Mouse (Mus musculus): ENCODE results near the gene Sult5a1. TPM values are rescaled to one million over a fixed set of nuclear protein-coding genes. Genes with fewer than 3 reads are reported as not detected.
A peak's percentile ranks its signal among the peaks of the same experiment; 100 is the strongest.

Gene Sult5a1
- polyA plus RNA-seq, 1 experiment from 2014 or later, result 5.5 TPM

DNA sequence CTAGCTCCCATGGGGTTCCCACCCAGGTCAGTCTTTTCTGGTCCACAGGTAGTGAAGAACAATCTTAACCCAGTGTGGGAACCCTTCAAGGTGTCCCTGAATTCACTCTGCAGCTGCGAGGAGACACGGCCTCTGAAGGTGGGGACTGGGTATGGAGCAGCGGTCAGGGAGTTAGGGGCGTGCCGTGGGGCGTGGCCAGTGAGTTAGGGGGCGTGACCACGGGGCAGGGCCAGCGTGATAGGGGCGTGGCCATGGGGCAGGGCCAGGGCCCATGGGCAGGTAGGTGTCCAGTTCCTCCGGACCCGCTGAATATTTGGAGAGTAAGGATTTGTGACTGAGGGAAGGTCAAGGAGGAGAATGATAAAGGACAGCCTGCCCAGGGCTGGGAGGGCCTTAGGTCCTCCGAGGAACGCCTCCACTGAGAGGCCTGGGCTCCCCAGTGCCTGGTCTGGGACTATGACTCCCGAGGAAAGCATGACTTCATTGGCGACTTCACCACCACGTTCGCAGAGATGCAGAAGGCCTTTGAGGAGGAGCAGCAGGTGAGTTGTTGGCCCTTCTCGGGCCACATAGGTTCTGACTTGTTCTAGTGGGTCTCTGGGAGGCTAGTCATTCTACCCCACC lies 31.8 kb downstream of the Sult5a1 start:
- WGBS, result 6% methylated on average over 19 of the region's 19 CpGs
- no peak overlapping the region; the same call in 1 of the 2 replicates for H3K4me2 ChIP-seq (replicated peaks; ENCODE audit: low read depth, low read length)

GRCm38 (mm10) chr8:123122670-123123069 lies 35.4 kb downstream of the Sult5a1 start:
- Histone ChIP-seq H3K9me3 (ENCODE audit: control insufficient read depth, low read length) (no peaks in the 10 kb centered on the region), H3K27ac (ENCODE audit: low read depth, low read length) (no peak overlapping the region), H3K4me3 (ENCODE audit: low read depth, low read length) (no peak overlapping the region), H3K36me3 (ENCODE audit: control insufficient read depth, insufficient read depth, low read length) (no peaks in the 10 kb centered on the region), H3K9ac (ENCODE audit: low read depth, low read length) (no peak overlapping the region), H3K4me1 (replicated peaks; ENCODE audit: control insufficient read depth, insufficient read depth, low read length) (peaks cover 4% of the 10 kb centered on the region), H3K4me2 (replicated peaks; ENCODE audit: low read depth, low read length) (no peak overlapping the region), H3K27me3 (ENCODE audit: control insufficient read depth, insufficient read depth, low read length) (peaks cover 24% of the 10 kb centered on the region)
- ATAC-seq (ENCODE audit: low FRiP score), result no peak
- WGBS, result 86% methylated on average over 5 of the region's 5 CpGs
- no peak for DNase-seq (ENCODE audit: low spot score)

More for the DNA sequence above, 31.8 kb downstream of the Sult5a1 start:
- peaks cover 3% of the 10 kb centered on the region; the same call in 1 of the 2 replicates for H3K4me1 ChIP-seq (replicated peaks; ENCODE audit: control insufficient read depth, insufficient read depth, low read length)
- H3K36me3 ChIP-seq (ENCODE audit: control insufficient read depth, insufficient read depth, low read length), result no peaks in the 10 kb centered on the region
- H3K9me3 ChIP-seq (ENCODE audit: control insufficient read depth, low read length), result no peaks in the 10 kb centered on the region
- DNase-seq (ENCODE audit: low spot score) (peak; percentile 61), ATAC-seq (ENCODE audit: low FRiP score) (no peak)
- no peak overlapping the region for H3K9ac ChIP-seq (ENCODE audit: low read depth, low read length)
- no peak overlapping the region for H3K27ac ChIP-seq (ENCODE audit: low read depth, low read length)
- peaks cover 3% of the 10 kb centered on the region; the same call in 1 of the 2 replicates for H3K27me3 ChIP-seq (ENCODE audit: control insufficient read depth, insufficient read depth, low read length)
- no peak overlapping the region for H3K4me3 ChIP-seq (ENCODE audit: low read depth, low read length)

GRCm38 (mm10) chr8:123122059-123122458 lies 36.1 kb downstream of the Sult5a1 start:
- Histone ChIP-seq H3K27ac (ENCODE audit: low read depth, low read length) (no peak overlapping the region), H3K27me3 (ENCODE audit: control insufficient read depth, insufficient read depth, low read length) (peaks cover 30% of the 10 kb centered on the region), H3K4me3 (ENCODE audit: low read depth, low read length) (no peak overlapping the region), H3K36me3 (ENCODE audit: control insufficient read depth, insufficient read depth, low read length) (no peaks in the 10 kb centered on the region), H3K9me3 (ENCODE audit: control insufficient read depth, low read length) (no peaks in the 10 kb centered on the region), H3K9ac (ENCODE audit: low read depth, low read length) (no peak overlapping the region), H3K4me2 (replicated peaks; ENCODE audit: low read depth, low read length) (no peak overlapping the region), H3K4me1 (replicated peaks; ENCODE audit: control insufficient read depth, insufficient read depth, low read length) (peaks cover 10% of the 10 kb centered on the region)
- WGBS, result 70% methylated on average over 9 of the region's 9 CpGs
- DNase-seq (ENCODE audit: low spot score) (no peak), ATAC-seq (ENCODE audit: low FRiP score) (no peak)

GRCm38 (mm10) chr8:123117744-123118143 lies 40.4 kb downstream of the Sult5a1 start:
- H3K27ac ChIP-seq (ENCODE audit: low read depth, low read length), result no peak overlapping the region
- H3K36me3 ChIP-seq (ENCODE audit: control insufficient read depth, insufficient read depth, low read length), result no peaks in the 10 kb centered on the region
- peak overlapping the region; percentile 80 for H3K4me2 ChIP-seq (replicated peaks; ENCODE audit: low read depth, low read length)
- no peaks in the 10 kb centered on the region for H3K9me3 ChIP-seq (ENCODE audit: control insufficient read depth, low read length)
- H3K27me3 ChIP-seq (ENCODE audit: control insufficient read depth, insufficient read depth, low read length), result peaks cover 43% of the 10 kb centered on the region
- 2% methylated on average over 17 of the region's 17 CpGs for WGBS
- peak overlapping the region; percentile 37 for H3K4me3 ChIP-seq (ENCODE audit: low read depth, low read length)
- peaks cover 12% of the 10 kb centered on the region for H3K4me1 ChIP-seq (replicated peaks; ENCODE audit: control insufficient read depth, insufficient read depth, low read length)
- DNase-seq (ENCODE audit: low spot score) (no peak), ATAC-seq (ENCODE audit: low FRiP score) (no peak)
- peak overlapping the region; percentile 19; the same call in 1 of the 2 replicates for H3K9ac ChIP-seq (ENCODE audit: low read depth, low read length)

DNA sequence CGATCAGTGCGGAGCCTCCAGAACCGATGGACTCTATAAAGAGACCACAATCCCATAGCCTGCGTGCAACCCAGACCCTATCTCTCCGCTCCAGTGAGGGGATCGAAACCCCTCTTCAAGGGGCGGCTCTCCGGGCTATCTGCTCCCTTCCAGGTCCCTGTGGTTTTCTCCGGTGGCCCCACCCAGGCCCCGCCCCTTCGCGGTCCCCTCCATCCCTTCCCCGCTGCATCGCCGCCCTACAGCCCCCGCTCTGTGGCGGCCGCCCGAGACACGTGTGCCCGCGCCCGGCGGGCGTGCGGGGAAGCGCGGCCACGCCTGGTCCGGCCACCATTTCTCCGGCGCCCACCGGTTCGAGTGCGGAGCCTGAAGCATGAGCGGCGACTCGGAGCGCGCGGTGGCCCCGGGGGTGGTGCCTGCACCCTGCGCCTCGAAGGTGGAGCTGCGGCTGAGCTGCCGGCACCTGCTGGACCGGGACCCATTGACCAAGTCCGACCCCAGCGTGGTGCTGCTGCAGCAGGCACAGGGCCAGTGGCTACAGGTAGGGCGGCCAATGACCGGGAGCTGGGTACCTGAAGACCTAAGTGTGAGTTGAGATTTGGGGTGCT lies 40.9 kb downstream of the Sult5a1 start, which contains the start of gene Cpne7:
Cpne7 (plus strand) TSS at position 248 of the 605 bp plus-strand sequence.
- Histone ChIP-seq H3K27ac (ENCODE audit: low read depth, low read length) (no peak within 1 kb of the TSS), H3K4me2 (replicated peaks; ENCODE audit: low read depth, low read length) (peak within 1 kb of the TSS; percentile 80), H3K4me1 (replicated peaks; ENCODE audit: control insufficient read depth, insufficient read depth, low read length) (peaks cover 12% of the 10 kb centered on the region), H3K9ac (ENCODE audit: low read depth, low read length) (peak within 1 kb of the TSS; percentile 34; the same call in 1 of the 2 replicates), H3K9me3 (ENCODE audit: control insufficient read depth, low read length) (no peaks in the 10 kb centered on the region), H3K4me3 (ENCODE audit: low read depth, low read length) (peak within 1 kb of the TSS; percentile 37), H3K27me3 (ENCODE audit: control insufficient read depth, insufficient read depth, low read length) (peaks cover 43% of the 10 kb centered on the region), H3K36me3 (ENCODE audit: control insufficient read depth, insufficient read depth, low read length) (no peaks in the 10 kb centered on the region)
- ATAC-seq (ENCODE audit: low FRiP score) (no peak), DNase-seq (ENCODE audit: low spot score) (peak; percentile 49)
- WGBS, result 2% methylated on average over 50 of the region's 51 CpGs

GRCm38 (mm10) chr8:123114644-123115043 lies 43.5 kb downstream of the Sult5a1 start:
- no peaks in the 10 kb centered on the region for H3K9me3 ChIP-seq (ENCODE audit: control insufficient read depth, low read length)
- H3K9ac ChIP-seq (ENCODE audit: low read depth, low read length), result no peak overlapping the region
- H3K4me1 ChIP-seq (replicated peaks; ENCODE audit: control insufficient read depth, insufficient read depth, low read length), result peaks cover 12% of the 10 kb centered on the region
- no peaks in the 10 kb centered on the region for H3K36me3 ChIP-seq (ENCODE audit: control insufficient read depth, insufficient read depth, low read length)
- ATAC-seq (ENCODE audit: low FRiP score) (no peak), DNase-seq (ENCODE audit: low spot score) (no peak)
- WGBS, result 69% methylated on average over 3 of the region's 3 CpGs
- H3K27ac ChIP-seq (ENCODE audit: low read depth, low read length), result no peak overlapping the region
- H3K27me3 ChIP-seq (ENCODE audit: control insufficient read depth, insufficient read depth, low read length), result peaks cover 41% of the 10 kb centered on the region
- H3K4me3 ChIP-seq (ENCODE audit: low read depth, low read length), result no peak overlapping the region
- no peak overlapping the region for H3K4me2 ChIP-seq (replicated peaks; ENCODE audit: low read depth, low read length)

DNA sequence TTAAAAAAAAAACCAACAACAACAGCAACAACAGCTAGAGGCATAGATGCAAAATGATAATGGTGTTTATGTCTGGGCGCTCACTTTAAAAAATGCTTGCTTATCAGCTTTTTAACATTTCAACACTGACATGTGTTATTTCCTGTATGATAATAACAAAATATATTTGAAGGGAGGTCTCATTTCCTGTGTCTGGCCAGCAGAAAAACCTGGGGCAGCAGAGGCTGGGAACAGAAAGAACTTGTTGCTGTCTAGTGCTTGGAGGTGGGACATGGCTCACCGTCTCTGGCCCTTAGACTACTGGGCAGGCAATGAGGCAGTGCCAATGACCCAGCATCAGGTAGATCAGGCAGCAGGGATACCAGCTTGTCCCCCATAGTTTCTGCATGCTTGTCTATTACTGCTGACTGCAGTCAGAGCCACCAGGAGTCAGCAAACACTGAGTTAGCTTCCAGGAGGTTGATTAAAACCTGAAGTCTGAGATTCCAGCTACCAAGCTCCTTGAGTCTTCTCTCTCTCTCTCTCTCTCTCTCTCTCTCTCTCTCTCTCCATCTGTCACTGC lies 44.1 kb downstream of the Sult5a1 start:
- H3K9me3 ChIP-seq (ENCODE audit: control insufficient read depth, low read length), result no peaks in the 10 kb centered on the region
- ATAC-seq (ENCODE audit: low FRiP score) (no peak), DNase-seq (ENCODE audit: low spot score) (no peak)
- no peak overlapping the region for H3K9ac ChIP-seq (ENCODE audit: low read depth, low read length)
- H3K4me2 ChIP-seq (replicated peaks; ENCODE audit: low read depth, low read length), result no peak overlapping the region
- peaks cover 12% of the 10 kb centered on the region for H3K4me1 ChIP-seq (replicated peaks; ENCODE audit: control insufficient read depth, insufficient read depth, low read length)
- H3K36me3 ChIP-seq (ENCODE audit: control insufficient read depth, insufficient read depth, low read length), result no peaks in the 10 kb centered on the region
- peaks cover 35% of the 10 kb centered on the region for H3K27me3 ChIP-seq (ENCODE audit: control insufficient read depth, insufficient read depth, low read length)
- H3K27ac ChIP-seq (ENCODE audit: low read depth, low read length), result no peak overlapping the region
- H3K4me3 ChIP-seq (ENCODE audit: low read depth, low read length), result no peak overlapping the region
- WGBS, result 74% methylated on average over 2 of the region's 2 CpGs

DNA sequence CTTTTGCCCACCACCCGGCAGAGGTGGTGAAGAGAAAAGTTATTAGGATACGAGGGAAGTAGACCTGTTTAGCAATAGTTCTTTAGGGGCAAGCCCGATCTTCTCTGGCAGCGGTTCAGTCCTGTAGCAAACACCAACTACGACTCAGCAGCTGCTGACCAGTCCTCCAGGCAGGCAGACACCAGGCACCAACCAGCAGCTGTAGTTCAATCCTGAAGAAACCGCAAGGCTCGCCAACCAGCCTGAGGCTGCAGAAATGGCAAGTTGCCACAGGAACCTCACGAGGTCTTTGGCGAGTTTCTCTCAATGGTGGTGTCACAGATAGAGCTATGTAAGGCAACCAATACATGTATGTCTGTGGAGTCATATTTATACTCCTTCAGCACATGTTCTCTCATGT lies 45.2 kb downstream of the Sult5a1 start:
- 85% methylated on average over 9 of the region's 9 CpGs for WGBS
- Histone ChIP-seq H3K4me3 (ENCODE audit: low read depth, low read length) (no peak overlapping the region), H3K9me3 (ENCODE audit: control insufficient read depth, low read length) (no peaks in the 10 kb centered on the region), H3K27me3 (ENCODE audit: control insufficient read depth, insufficient read depth, low read length) (peaks cover 24% of the 10 kb centered on the region), H3K9ac (ENCODE audit: low read depth, low read length) (no peak overlapping the region), H3K36me3 (ENCODE audit: control insufficient read depth, insufficient read depth, low read length) (no peaks in the 10 kb centered on the region), H3K27ac (ENCODE audit: low read depth, low read length) (no peak overlapping the region), H3K4me2 (replicated peaks; ENCODE audit: low read depth, low read length) (no peak overlapping the region), H3K4me1 (replicated peaks; ENCODE audit: control insufficient read depth, insufficient read depth, low read length) (peaks cover 12% of the 10 kb centered on the region)
- DNase-seq (ENCODE audit: low spot score) (no peak), ATAC-seq (ENCODE audit: low FRiP score) (no peak)
